Mouse (Mus musculus) liver, embryonic 12.5 days (tissue): ENCODE measurements at regions not wholly inside any gene's neighbourhood (a gene's known extent, or its start where the extent isn't known, plus 50 kb on each side); places are given as distances from the start of the nearest gene placed in this dataset.

Experiments used
- ATAC-seq: fragments of 200-750 bp; cut with Nextera tagmentation; 2 replicates; pipeline ENCODE4 v1.8.0; 2017; ENCODE audit warnings: moderate number of reproducible peaks, mild to moderate bottlenecking, moderate library complexity
- H3K27ac ChIP-seq: fragments of 300-500 bp; sonication (generic); 2 replicates; pipeline ENCODE4 v1.5.1; 2016; ENCODE audit warnings: mild to moderate bottlenecking
- H3K27me3 ChIP-seq: fragments of 300-500 bp; sonication (generic); replicated peaks from 2 replicates; pipeline ENCODE4 v1.6.1; 2016; ENCODE audit warnings: mild to moderate bottlenecking, moderate library complexity
- H3K36me3 ChIP-seq: fragments of 300-500 bp; sonication (generic); 2 replicates; pipeline ENCODE4 v1.6.1; 2016; ENCODE audit warnings: mild to moderate bottlenecking, moderate library complexity
- H3K4me1 ChIP-seq: fragments of 300-500 bp; sonication (generic); 2 replicates; pipeline ENCODE4 v1.6.1; 2016
- H3K4me2 ChIP-seq: fragments of 300-500 bp; sonication (generic); 2 replicates; pipeline ENCODE4 v1.6.1; 2016; ENCODE audit warnings: mild to moderate bottlenecking, moderate library complexity
- H3K4me3 ChIP-seq: fragments of 300-500 bp; sonication (generic); 2 replicates; pipeline ENCODE4 v1.5.1; 2016; ENCODE audit warnings: mild to moderate bottlenecking, moderate library complexity
- H3K9ac ChIP-seq: fragments of 300-500 bp; sonication (generic); 2 replicates; pipeline ENCODE4 v1.6.1; 2016; ENCODE audit warnings: mild to moderate bottlenecking, moderate library complexity
- H3K9me3 ChIP-seq: fragments of 300-500 bp; sonication (generic); replicated peaks from 2 replicates; pipeline ENCODE4 v1.6.1; 2016; ENCODE audit warnings: mild to moderate bottlenecking, moderate library complexity
- WGBS: fragments of 180-500 bp; shearing (Covaris S2); methylation state at CpG from one replicate; pipeline ENCODE4 v1.1.7; 2016; ENCODE audit not compliant: insufficient replicate concordance; 5-methylcytosine and 5-hydroxymethylcytosine counted together

DNA sequence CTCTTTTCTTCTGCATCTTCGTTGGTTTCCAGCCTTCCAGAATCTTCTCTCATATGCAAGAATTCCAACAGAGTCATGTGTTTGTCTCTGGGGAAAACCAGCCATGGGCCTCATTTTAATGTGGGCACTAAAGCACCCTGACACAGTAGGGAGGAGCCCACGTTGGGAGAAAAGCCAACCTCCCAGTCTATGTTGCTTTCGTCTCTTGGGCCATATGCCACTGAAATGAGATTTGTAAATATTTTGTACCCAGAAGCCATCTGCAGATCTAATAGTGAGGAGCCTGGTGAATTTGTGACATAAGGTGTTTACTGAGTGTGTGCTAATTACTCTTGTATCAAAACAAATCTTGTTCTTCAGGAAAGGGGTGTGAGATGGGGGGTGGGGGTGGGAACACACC, 205.3 kb upstream of the Sulf2 start:
- 53% methylated on average over 3 of the region's 3 CpGs for WGBS
- no peak overlapping the region for H3K4me2 ChIP-seq

DNA sequence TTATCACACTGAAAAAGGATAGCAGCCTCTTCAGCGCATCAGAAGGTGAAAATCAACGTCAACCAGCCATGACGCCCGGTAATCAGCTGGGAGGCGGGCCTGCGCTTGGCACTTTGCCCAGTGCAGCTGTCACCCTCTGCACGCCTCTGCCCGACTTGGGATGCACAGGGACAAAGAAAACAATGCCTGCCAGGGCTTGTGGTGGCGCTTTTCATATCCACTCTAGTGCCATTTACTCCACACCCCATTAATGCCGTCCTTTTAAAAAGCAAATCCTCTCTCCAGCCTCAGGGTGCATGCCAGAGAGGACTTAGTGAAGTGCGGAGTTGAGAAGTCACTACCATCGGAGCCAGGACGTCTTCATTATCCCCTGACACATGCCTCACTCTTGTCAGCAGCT, 204.5 kb upstream of the Sulf2 start:
- 68% methylated on average over 13 of the region's 13 CpGs for WGBS
- no peak for ATAC-seq
- no peaks in the 10 kb centered on the region for H3K4me1 ChIP-seq

More for the DNA sequence above, 205.3 kb upstream of the Sulf2 start:
- H3K9me3 ChIP-seq, result no peaks in the 10 kb centered on the region
- ATAC-seq, result no peak
- H3K4me3 ChIP-seq, result no peak overlapping the region
- H3K36me3 ChIP-seq, result no peaks in the 10 kb centered on the region
- no peak overlapping the region for H3K27ac ChIP-seq
- H3K27me3 ChIP-seq, result no peaks in the 10 kb centered on the region
- H3K4me1 ChIP-seq, result no peaks in the 10 kb centered on the region
- H3K9ac ChIP-seq, result no peak overlapping the region

DNA sequence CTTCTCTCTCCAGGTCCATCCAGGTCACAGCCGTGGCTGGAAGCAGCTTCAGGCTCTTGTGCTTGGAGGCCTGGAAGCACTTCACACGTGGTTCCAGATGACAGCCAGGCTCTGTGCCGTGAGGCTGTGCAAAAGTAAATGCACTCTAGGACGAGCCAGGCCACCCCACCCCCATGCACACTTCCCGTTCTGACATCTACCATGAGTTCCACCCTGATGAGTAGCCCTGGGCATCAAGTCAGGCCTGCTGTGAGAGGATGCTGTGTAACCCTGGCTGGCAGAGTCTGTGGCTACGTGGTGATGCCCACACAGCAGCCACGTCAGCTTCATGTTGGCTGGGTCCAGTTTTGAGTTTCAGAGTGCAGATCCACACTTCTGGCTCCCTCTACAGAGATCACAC, 202.4 kb upstream of the Sulf2 start:
- Histone ChIP-seq H3K9ac (no peak overlapping the region), H3K9me3 (no peaks in the 10 kb centered on the region), H3K27ac (no peak overlapping the region), H3K4me2 (no peak overlapping the region), H3K36me3 (no peaks in the 10 kb centered on the region), H3K27me3 (no peaks in the 10 kb centered on the region), H3K4me1 (0 out of 2 replicates have a peak, but pooled peaks cover 5% of the 10 kb centered on the region), H3K4me3 (no peak overlapping the region)
- WGBS, result 43% methylated on average over 7 of the region's 7 CpGs
- 0 out of 2 replicates have a peak, but pooled peaks have one; percentile 15 for ATAC-seq

More for the DNA sequence above, 204.5 kb upstream of the Sulf2 start:
- H3K4me2 ChIP-seq, result no peak overlapping the region
- no peak overlapping the region for H3K27ac ChIP-seq
- H3K27me3 ChIP-seq, result no peaks in the 10 kb centered on the region
- no peaks in the 10 kb centered on the region for H3K9me3 ChIP-seq
- H3K9ac ChIP-seq, result no peak overlapping the region
- no peaks in the 10 kb centered on the region for H3K36me3 ChIP-seq
- no peak overlapping the region for H3K4me3 ChIP-seq

DNA sequence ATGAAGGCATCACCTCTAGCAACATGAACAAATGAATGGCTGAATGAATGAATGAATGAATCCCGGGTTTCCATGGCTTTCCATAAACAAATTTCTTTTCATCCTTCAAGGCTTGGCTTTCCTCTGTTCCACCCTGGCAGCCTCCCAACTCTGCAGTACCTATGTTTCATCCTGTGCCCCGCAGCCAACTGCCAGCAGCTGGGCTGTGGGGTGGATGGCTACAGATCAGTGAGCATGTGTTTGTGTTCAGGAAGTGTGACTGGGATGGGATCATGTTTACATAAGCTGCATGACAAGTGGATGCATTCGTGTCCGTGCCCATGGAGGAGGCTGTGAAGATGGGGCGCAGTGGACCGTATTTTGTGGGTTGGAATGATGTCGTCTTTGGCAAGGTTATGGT, 200.5 kb upstream of the Sulf2 start:
- Histone ChIP-seq H3K4me2 (no peak overlapping the region), H3K36me3 (no peaks in the 10 kb centered on the region), H3K9me3 (no peaks in the 10 kb centered on the region), H3K9ac (no peak overlapping the region), H3K4me3 (no peak overlapping the region), H3K27ac (no peak overlapping the region), H3K4me1 (0 out of 2 replicates have a peak, but pooled peaks cover 5% of the 10 kb centered on the region), H3K27me3 (no peaks in the 10 kb centered on the region)
- 72% methylated on average over 7 of the region's 7 CpGs for WGBS
- no peak for ATAC-seq

DNA sequence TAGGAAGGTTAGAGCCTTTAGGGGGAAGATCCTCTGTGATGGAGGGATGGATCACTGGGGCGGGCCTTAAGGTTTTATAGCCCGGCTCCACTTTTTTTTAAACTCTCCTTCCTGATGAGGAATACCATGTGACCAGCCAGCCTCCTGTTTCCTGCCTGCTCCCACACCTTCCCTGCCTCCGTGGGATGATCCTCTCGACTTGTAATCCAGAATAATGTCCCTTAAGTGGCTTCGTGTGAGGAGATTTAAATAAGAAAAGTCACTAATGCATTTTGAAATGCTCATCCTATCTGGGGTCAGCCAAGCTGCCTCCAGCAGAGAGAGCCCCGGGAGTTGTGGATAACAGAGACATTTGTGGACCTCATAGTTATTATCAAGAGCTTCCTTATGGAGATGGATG, 200.0 kb upstream of the Sulf2 start:
- Histone ChIP-seq H3K4me1 (0 out of 2 replicates have a peak, but pooled peaks cover 5% of the 10 kb centered on the region), H3K27ac (no peak overlapping the region)
- WGBS, result 36% methylated on average over 6 of the region's 6 CpGs

DNA sequence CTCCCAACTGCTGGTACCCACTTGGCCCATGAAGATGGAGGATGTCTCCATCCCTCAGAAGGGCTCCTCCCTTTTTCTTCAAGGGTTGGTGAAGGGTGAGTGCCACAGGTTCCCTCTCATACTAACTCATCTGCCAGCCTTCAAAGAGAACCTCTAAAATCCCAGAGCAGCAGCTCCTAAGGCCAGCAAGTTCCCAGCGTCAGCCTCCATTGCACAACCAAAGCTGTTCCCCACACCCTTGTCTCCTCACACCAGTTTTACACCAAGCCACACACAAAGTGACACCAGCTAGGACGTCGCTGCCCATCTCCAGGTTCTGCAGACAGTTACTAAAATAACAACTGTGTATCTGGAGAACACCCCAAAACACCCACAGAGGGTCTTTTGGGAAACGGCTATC, 198.9 kb upstream of the Sulf2 start:
- H3K27me3 ChIP-seq, result no peaks in the 10 kb centered on the region
- H3K9ac ChIP-seq, result no peak overlapping the region
- no peak overlapping the region for H3K27ac ChIP-seq
- ATAC-seq, result no peak
- H3K4me1 ChIP-seq, result 0 out of 2 replicates have a peak, but pooled peaks cover 5% of the 10 kb centered on the region
- H3K9me3 ChIP-seq, result no peaks in the 10 kb centered on the region
- 70% methylated on average over 4 of the region's 4 CpGs for WGBS
- no peaks in the 10 kb centered on the region for H3K36me3 ChIP-seq
- no peak overlapping the region for H3K4me3 ChIP-seq
- H3K4me2 ChIP-seq, result no peak overlapping the region

More for the DNA sequence above, 200.0 kb upstream of the Sulf2 start:
- Histone ChIP-seq H3K27me3 (no peaks in the 10 kb centered on the region), H3K4me3 (no peak overlapping the region), H3K4me2 (no peak overlapping the region), H3K9ac (no peak overlapping the region), H3K9me3 (no peaks in the 10 kb centered on the region), H3K36me3 (no peaks in the 10 kb centered on the region)
- no peak for ATAC-seq

DNA sequence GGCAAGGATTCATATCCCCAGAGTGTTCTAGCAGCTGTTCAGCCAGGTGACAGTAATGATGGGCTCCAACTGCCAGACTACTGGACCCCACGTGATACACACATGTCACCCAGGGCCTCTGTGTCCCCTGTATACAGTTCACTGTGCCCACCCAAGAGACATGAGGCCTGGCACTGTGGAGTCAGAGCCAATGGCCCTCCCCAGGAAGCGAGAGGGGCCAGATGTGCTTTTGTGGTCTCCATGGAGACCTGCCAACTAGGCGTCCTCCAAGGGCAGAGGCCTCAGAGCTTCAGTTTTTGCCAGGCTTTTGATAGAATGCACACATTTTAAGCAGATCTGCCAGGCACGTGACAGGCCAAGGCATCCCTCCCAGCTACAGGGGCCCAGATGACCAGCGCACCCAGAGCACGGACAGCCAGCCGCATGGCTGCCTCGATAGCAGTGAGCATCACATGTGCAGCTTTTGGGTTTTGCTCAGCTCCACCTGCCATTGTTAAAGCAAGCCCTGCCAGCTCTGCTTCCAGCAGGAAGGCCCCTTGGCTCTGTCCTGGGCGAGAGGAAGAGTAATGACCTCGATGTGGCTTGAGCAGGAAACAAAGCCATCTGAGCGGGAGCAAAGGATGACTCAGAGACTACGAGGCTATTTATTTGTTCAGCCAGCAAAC, 198.1 kb upstream of the Sulf2 start:
- H3K27ac ChIP-seq, result no peak overlapping the region
- no peak overlapping the region for H3K9ac ChIP-seq
- H3K36me3 ChIP-seq, result no peaks in the 10 kb centered on the region
- H3K9me3 ChIP-seq, result no peaks in the 10 kb centered on the region
- no peak overlapping the region for H3K4me2 ChIP-seq
- H3K4me1 ChIP-seq, result 0 out of 2 replicates have a peak, but pooled peaks cover 5% of the 10 kb centered on the region
- ATAC-seq, result no peak
- no peak overlapping the region for H3K4me3 ChIP-seq
- 44% methylated on average over 12 of the region's 12 CpGs for WGBS
- peaks cover under 1% of the 10 kb centered on the region; the same call in 1 of the 2 replicates for H3K27me3 ChIP-seq

DNA sequence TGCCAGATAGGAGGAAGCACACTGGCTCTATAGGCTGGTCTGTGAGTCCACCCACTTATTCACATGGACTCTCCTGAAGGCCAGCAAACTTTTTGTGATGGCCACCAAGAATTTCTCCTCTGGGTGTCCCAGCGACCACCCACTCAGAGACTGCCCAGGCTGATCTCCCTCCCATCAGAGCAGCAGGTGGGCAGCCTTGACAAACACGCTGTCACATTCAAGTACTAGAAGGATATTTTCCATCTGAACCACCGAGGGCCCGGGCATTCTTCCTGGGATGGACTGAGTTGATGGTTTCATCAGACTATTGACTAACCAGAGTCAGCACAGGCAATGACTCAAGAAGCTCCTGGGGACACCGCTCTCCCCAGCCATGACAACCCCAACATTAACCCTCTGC, 196.5 kb upstream of the Sulf2 start:
- Histone ChIP-seq H3K27ac (no peak overlapping the region), H3K4me3 (no peak overlapping the region), H3K27me3 (peaks cover 5% of the 10 kb centered on the region; the same call in 1 of the 2 replicates), H3K4me2 (no peak overlapping the region), H3K4me1 (0 out of 2 replicates have a peak, but pooled peaks cover 5% of the 10 kb centered on the region), H3K9me3 (no peaks in the 10 kb centered on the region), H3K9ac (no peak overlapping the region), H3K36me3 (no peaks in the 10 kb centered on the region)
- ATAC-seq, result no peak
- 64% methylated on average over 5 of the region's 5 CpGs for WGBS

DNA sequence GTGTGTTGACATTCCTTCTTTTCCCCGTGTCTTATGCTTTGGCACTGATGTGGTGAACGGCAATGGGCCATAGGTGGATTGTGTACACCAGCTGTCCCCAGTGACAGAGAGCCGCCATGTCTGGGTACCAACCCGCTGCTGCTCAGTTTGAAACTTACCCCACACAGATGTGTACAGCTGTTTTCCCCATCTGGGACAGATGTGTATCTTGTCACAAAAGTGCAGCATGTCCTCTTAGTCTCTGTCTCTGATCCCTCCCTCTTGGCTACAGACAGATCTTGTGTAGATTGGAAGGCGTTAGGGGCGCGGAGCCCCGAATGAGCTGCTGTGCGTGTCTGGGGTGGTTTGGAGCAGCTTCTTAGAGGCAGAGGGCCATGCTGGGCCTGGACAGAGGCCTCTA, 196.1 kb upstream of the Sulf2 start:
- Histone ChIP-seq H3K9me3 (no peaks in the 10 kb centered on the region), H3K36me3 (no peaks in the 10 kb centered on the region), H3K4me2 (no peak overlapping the region), H3K4me3 (no peak overlapping the region), H3K4me1 (0 out of 2 replicates have a peak, but pooled peaks cover 5% of the 10 kb centered on the region), H3K27me3 (peaks cover 5% of the 10 kb centered on the region; the same call in 1 of the 2 replicates), H3K9ac (no peak overlapping the region), H3K27ac (no peak overlapping the region)
- ATAC-seq, result no peak
- whole genome bisulfite sequencing, result 84% methylated on average over 9 of the region's 9 CpGs

DNA sequence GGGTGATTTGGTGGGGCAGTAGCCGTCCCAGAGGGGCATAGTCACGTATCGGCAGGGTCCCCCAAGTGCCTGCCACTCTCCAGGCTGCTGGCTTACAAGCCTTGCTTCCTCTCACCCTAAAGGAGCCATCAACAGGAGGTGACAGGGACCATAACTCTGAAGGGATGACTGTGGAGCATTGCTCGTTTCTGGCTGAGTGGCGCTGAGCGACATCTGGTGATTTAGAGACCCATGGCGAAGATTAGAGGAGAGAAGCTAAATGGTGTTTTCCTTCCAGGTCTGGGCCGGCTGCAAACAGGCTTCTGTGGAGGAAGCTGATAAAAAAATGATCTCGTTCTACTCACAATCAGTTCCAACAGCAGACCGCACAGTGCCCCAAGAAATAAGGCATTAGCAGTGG, 193.2 kb upstream of the Sulf2 start:
- Histone ChIP-seq H3K4me1 (0 out of 2 replicates have a peak, but pooled peaks cover 5% of the 10 kb centered on the region), H3K9ac (no peak overlapping the region), H3K27me3 (peaks cover 5% of the 10 kb centered on the region; the same call in 1 of the 2 replicates), H3K9me3 (no peaks in the 10 kb centered on the region), H3K4me3 (no peak overlapping the region), H3K4me2 (no peak overlapping the region), H3K27ac (no peak overlapping the region), H3K36me3 (no peaks in the 10 kb centered on the region)
- ATAC-seq, result no peak
- WGBS, result 45% methylated on average over 10 of the region's 10 CpGs

DNA sequence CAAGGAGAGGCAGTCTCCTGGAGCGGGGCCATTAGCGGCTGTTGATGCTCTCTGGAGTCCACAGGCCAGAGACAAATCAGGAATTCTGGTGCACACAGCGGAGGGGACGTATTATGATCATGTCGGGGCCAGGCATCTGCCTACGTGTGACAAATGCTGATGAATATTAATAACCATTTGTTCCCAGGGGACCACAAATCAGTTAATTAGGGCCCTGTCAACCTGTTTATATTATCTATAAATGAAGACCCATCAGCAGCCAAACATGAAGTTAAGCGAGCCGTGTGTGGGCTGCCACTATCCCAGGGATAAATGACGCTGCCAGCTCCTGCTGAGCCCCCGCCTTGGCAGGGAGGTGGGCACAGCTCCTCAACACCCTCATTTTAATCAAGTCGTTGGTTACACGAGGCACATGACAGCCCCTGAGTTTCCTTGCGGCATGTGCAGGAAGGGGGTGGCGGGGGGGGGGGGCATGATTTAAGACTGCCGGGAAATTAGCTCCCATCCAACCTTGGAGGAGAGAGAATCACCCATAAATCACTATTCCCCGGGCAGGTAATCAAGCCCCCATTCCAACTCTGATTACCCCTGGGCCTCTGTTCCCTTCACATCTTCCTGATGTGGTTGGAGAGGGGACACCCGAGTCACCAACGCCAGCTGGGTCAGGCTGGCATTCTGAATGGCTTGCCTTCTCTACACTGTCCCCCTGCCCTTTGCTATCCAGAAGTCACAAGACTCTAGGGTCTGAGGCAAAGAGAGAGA, 191.1 kb upstream of the Sulf2 start:
- Histone ChIP-seq H3K9ac (no peak overlapping the region), H3K4me1 (no peaks in the 10 kb centered on the region), H3K36me3 (no peaks in the 10 kb centered on the region), H3K4me2 (no peak overlapping the region), H3K27ac (no peak overlapping the region), H3K27me3 (peaks cover 5% of the 10 kb centered on the region; the same call in 1 of the 2 replicates), H3K9me3 (no peaks in the 10 kb centered on the region), H3K4me3 (no peak overlapping the region)
- ATAC-seq, result no peak
- 58% methylated on average over 18 of the region's 18 CpGs for WGBS
